Mouse (Mus musculus): Measurements from ENCODE around the gene Nfkbie.

GRCm38 (mm10) chr17:45584096-45584896 is 28.8 kb downstream of the Nfkbie start:
- TF ChIP-seq POLR2A (IDR thresholded peaks at IDR 0.05; ENCODE audit: extremely low read depth, insufficient read depth, low read length) (no peak), CTCF (IDR thresholded peaks at IDR 0.05; ENCODE audit: extremely low read depth, insufficient read depth, low read length) (no peak)

Measured in cortical plate, adult 2 months (tissue).